Mouse (Mus musculus) forebrain, embryonic 16.5 days (tissue): ENCODE results near the gene Ddx41. TPM values are rescaled to one million over a fixed set of nuclear protein-coding genes. Genes with fewer than 3 reads are reported as not detected.

Experiments
- ATAC-seq: fragments of 200-750 bp; cut with Nextera tagmentation; 2 replicates; pipeline ENCODE4 v1.8.0; 2017; ENCODE audit warnings: mild to moderate bottlenecking, moderate library complexity
- H3K27ac ChIP-seq: fragments of 300-500 bp; sonication (generic); 2 replicates; pipeline ENCODE4 v1.5.1; 2014; ENCODE audit warnings: low read length, control low read depth
- H3K27me3 ChIP-seq: fragments of 300-500 bp; sonication (generic); replicated peaks from 2 replicates; pipeline ENCODE4 v1.6.1; 2014; ENCODE audit warnings: low read length; ENCODE audit not compliant: control insufficient read depth, insufficient read depth
- H3K36me3 ChIP-seq: fragments of 300-500 bp; sonication (generic); 2 replicates; pipeline ENCODE4 v1.6.1; 2014; ENCODE audit not compliant: control insufficient read depth, insufficient read depth
- H3K4me1 ChIP-seq: fragments of 300-500 bp; sonication (generic); replicated peaks from 2 replicates; pipeline ENCODE4 v1.6.1; 2014; ENCODE audit warnings: low read length; ENCODE audit not compliant: control insufficient read depth, insufficient read depth
- H3K4me2 ChIP-seq: fragments of 300-500 bp; sonication (generic); 2 replicates; pipeline ENCODE4 v1.6.1; 2014; ENCODE audit warnings: mild to moderate bottlenecking, low read length, control low read depth
- H3K4me3 ChIP-seq: fragments of 300-500 bp; sonication (generic); replicated peaks from 2 replicates; pipeline ENCODE4 v1.5.1; 2014; ENCODE audit warnings: mild to moderate bottlenecking, low read length, control low read depth
- H3K9ac ChIP-seq: fragments of 300-500 bp; sonication (generic); replicated peaks from 2 replicates; pipeline ENCODE4 v1.6.1; 2014; ENCODE audit warnings: low read depth, low read length, control low read depth
- H3K9me3 ChIP-seq: fragments of 300-500 bp; sonication (generic); 2 replicates; pipeline ENCODE4 v1.6.1; 2016; ENCODE audit warnings: low read length; ENCODE audit not compliant: control insufficient read depth
- WGBS: fragments of 180-500 bp; shearing (Covaris S2); extraction: QIAGEN DNeasy Blood & Tissue Kit; methylation state at CpG from one replicate; pipeline ENCODE4 v1.1.7; 2014; 5-methylcytosine and 5-hydroxymethylcytosine counted together
- microRNA-seq: library from miRNA; unstranded; fragments of <30 nt; microRNA quantifications from one replicate; pipeline ENCODE4, GENCODE M21; 2017
- polyA plus RNA-seq: library from polyadenylated mRNA; unstranded; fragments of >200 nt; fragmentation: Nextera tagmentation; extraction: Ambion mirVana; gene quantifications from 2 replicates; pipeline ENCODE4 v1.2.1, GENCODE M21; 2015

Gene Ddx41
- polyA plus RNA-seq, 1 experiment from 2014 or later, result 70.6 TPM

- Histone ChIP-seq H3K4me2 (peak overlapping the region; percentile 89), H3K9ac (peak overlapping the region; percentile 98), H3K9me3 (no peaks in the 10 kb centered on the region), H3K27ac (peak overlapping the region; percentile 97), H3K4me3 (peak overlapping the region; percentile 67), H3K4me1 (peaks cover 48% of the 10 kb centered on the region), H3K36me3 (peaks cover 3% of the 10 kb centered on the region), H3K27me3 (no peaks in the 10 kb centered on the region)
- WGBS, result under 1% methylated on average over 23 of the region's 29 CpGs
- peak; percentile 18 for ATAC-seq
These were observed 49.4 kb downstream of the Ddx41 start for GRCm38 (mm10) chr13:55486916-55487577.

- peaks cover 51% of the 10 kb centered on the region for H3K4me1 ChIP-seq
- H3K4me3 ChIP-seq, result peak overlapping the region; percentile 67
- H3K9ac ChIP-seq, result peak overlapping the region; percentile 98
- no peak for ATAC-seq
- peak overlapping the region; percentile 97 for H3K27ac ChIP-seq
- 19% methylated on average over 14 of the region's 14 CpGs for WGBS
- peak overlapping the region; percentile 89 for H3K4me2 ChIP-seq
- no peaks in the 10 kb centered on the region for H3K9me3 ChIP-seq
- H3K27me3 ChIP-seq, result no peaks in the 10 kb centered on the region
- H3K36me3 ChIP-seq, result peaks cover 12% of the 10 kb centered on the region
These were observed 50.2 kb downstream of the Ddx41 start for GRCm38 (mm10) chr13:55486029-55486794.

DNA sequence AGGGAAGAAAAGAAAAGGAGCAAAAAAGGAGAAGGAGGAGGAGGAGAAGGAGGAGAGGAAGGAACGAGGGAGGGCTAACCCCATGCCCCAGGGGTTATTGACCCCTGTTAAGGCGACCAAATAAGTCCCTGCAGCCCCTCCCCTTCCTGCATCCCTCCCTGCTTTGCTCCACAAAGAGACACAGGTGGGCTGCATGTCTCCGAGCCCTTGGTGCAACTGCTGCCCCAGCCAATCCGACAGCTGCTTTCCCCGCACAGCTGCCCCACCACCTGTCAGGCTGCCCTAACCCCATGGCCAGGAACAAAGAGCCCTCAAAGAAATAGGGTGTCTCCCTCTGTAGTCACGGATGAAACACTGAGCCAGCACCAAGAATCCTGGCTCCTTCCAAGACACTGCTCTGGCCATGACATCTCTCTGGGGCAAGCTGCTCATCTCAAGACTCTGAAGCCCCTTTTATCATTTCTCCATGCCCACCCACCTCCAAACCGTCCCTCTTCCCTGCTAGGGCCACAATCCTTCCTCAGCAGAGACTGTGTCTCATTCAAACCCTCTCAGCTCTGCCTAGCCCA lies 51.9 kb downstream of the Ddx41 start:
- peaks cover 27% of the 10 kb centered on the region for H3K36me3 ChIP-seq
- H3K4me3 ChIP-seq, result peak overlapping the region; percentile 67
- H3K27me3 ChIP-seq, result no peaks in the 10 kb centered on the region
- no peaks in the 10 kb centered on the region for H3K9me3 ChIP-seq
- peak overlapping the region; percentile 98 for H3K9ac ChIP-seq
- H3K4me2 ChIP-seq, result peak overlapping the region; percentile 89
- ATAC-seq, result no peak
- WGBS, result 15% methylated on average over 7 of the region's 7 CpGs
- peak overlapping the region; percentile 97 for H3K27ac ChIP-seq
- peaks cover 51% of the 10 kb centered on the region for H3K4me1 ChIP-seq

DNA sequence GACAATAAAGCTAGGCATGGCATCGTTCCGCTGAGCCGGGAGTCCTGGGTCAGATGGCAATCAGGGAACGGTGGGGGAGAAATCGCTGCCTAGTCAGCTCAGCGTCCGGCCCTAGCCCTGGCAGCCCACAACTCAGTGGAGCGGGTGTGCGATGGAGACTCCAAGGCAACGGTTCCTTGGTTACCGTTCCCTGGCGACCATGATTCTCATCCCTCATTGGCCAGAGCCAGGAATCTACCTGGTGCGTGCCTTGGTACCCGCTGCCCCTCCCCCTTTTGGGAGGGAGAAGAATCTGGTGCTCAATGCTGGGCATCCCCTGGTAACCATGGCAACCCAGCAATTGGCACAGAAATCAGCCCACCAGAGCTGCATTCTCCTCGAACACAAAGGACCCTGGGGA lies 52.9 kb downstream of the Ddx41 start:
- Histone ChIP-seq H3K9me3 (no peaks in the 10 kb centered on the region), H3K4me3 (peak overlapping the region; percentile 67), H3K27me3 (no peaks in the 10 kb centered on the region), H3K27ac (peak overlapping the region; percentile 97), H3K36me3 (peaks cover 35% of the 10 kb centered on the region), H3K4me1 (peaks cover 50% of the 10 kb centered on the region), H3K4me2 (peak overlapping the region; percentile 89), H3K9ac (peak overlapping the region; percentile 98)
- ATAC-seq, result peak; percentile 83
- 2% methylated on average over 15 of the region's 15 CpGs for WGBS

GRCm38 (mm10) chr13:55483071-55483470 lies 53.4 kb downstream of the Ddx41 start:
- H3K4me3 ChIP-seq, result peak overlapping the region; percentile 67
- H3K9me3 ChIP-seq, result no peaks in the 10 kb centered on the region
- H3K27ac ChIP-seq, result peak overlapping the region; percentile 97
- H3K36me3 ChIP-seq, result peaks cover 35% of the 10 kb centered on the region
- H3K9ac ChIP-seq, result peak overlapping the region; percentile 98
- H3K27me3 ChIP-seq, result no peaks in the 10 kb centered on the region
- no peak for ATAC-seq
- H3K4me1 ChIP-seq, result peaks cover 45% of the 10 kb centered on the region
- WGBS, result 66% methylated on average over 9 of the region's 9 CpGs
- peak overlapping the region; percentile 89 for H3K4me2 ChIP-seq

DNA sequence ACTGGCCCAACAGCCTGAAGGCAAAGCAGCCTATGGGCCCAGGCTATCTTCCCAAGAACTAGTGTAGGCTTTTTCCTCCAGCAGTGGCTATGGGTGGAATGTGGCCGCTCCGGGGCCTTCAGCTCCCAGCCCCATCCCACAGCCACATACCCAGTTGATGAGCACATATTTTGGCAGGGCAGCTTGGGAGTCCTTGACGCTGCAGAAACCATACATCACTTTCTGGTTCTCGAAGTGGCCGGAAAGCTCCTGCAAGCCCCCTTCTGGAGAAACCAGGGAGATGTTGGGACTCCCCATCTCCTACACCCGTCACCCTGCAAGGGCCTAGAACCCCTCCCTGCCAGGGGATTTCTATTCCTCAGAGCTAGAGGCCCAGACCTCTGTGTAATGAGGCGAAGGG lies 53.9 kb downstream of the Ddx41 start:
- Histone ChIP-seq H3K27me3 (no peaks in the 10 kb centered on the region), H3K4me1 (peaks cover 43% of the 10 kb centered on the region), H3K27ac (peak overlapping the region; percentile 97), H3K4me2 (peak overlapping the region; percentile 89), H3K9ac (peak overlapping the region; percentile 98; the same call in 1 of the 2 replicates), H3K36me3 (peaks cover 36% of the 10 kb centered on the region), H3K4me3 (peak overlapping the region; percentile 67; the same call in 1 of the 2 replicates), H3K9me3 (no peaks in the 10 kb centered on the region)
- ATAC-seq, result no peak
- WGBS, result 76% methylated on average over 7 of the region's 7 CpGs

Small RNA genes lying within 50 kb of the gene (microRNA-seq; reads per million reads assigned to microRNA genes)
- 2.1 reads per million, percentile 3 among the genes with 10 or more reads in this experiment for gene Mir6945

Other genes starting within 250 kb of the Ddx41 start
- 288 and 303 TPM in 2 replicates for gene Prelid1, start 216.2 kb downstream of the Ddx41 start, polyA plus RNA-seq
- gene Rab24, start 214.7 kb downstream of the Ddx41 start, polyA plus RNA-seq, result 104 and 109 TPM in 2 replicates
- gene Mxd3, start 206.8 kb downstream of the Ddx41 start, polyA plus RNA-seq, result 22.1 and 23.9 TPM in 2 replicates
- 56.3 and 59.7 TPM in 2 replicates for gene Lman2, start 173.9 kb downstream of the Ddx41 start, polyA plus RNA-seq
- 0.71 and 1.4 TPM in 2 replicates for gene Rgs14, start 166.9 kb downstream of the Ddx41 start, polyA plus RNA-seq
- 0.27 TPM in 1 of 2 replicates, not detected in the other for gene Slc34a1, start 138.5 kb downstream of the Ddx41 start, polyA plus RNA-seq
- gene Pfn3, start 121.4 kb downstream of the Ddx41 start, polyA plus RNA-seq, result 0.43 and 0.84 TPM in 2 replicates
- gene F12, start 109.9 kb downstream of the Ddx41 start, polyA plus RNA-seq, result not detected in 2 replicates
- 39.4 and 40.1 TPM in 2 replicates for gene Grk6, start 91.6 kb downstream of the Ddx41 start, polyA plus RNA-seq
- 4.1 and 4.3 TPM in 2 replicates for gene Prr7, start 72.4 kb downstream of the Ddx41 start, polyA plus RNA-seq
- gene Dbn1, start 48.5 kb downstream of the Ddx41 start, polyA plus RNA-seq, result 792 and 816 TPM in 2 replicates
- 132 and 147 TPM in 2 replicates for gene Pdlim7, start 23.0 kb downstream of the Ddx41 start, polyA plus RNA-seq
- gene Dok3, start 7.4 kb downstream of the Ddx41 start, polyA plus RNA-seq, result 3.1 and 4.6 TPM in 2 replicates
- gene Fam193b, start 34.5 kb upstream of the Ddx41 start, polyA plus RNA-seq, result 57.8 and 62.2 TPM in 2 replicates
- 96.9 and 133 TPM in 2 replicates for gene Tmed9, start 37.1 kb upstream of the Ddx41 start, polyA plus RNA-seq
- gene B4galt7, start 63.2 kb upstream of the Ddx41 start, polyA plus RNA-seq, result 29.9 and 41.4 TPM in 2 replicates
- gene Caml, start 86.3 kb upstream of the Ddx41 start, polyA plus RNA-seq, result 96.9 and 104 TPM in 2 replicates
- 34.2 and 36.4 TPM in 2 replicates for gene Ddx46, start 98.4 kb upstream of the Ddx41 start, polyA plus RNA-seq
- gene B230219D22Rik, start 156.5 kb upstream of the Ddx41 start, polyA plus RNA-seq, result 74.6 and 74.9 TPM in 2 replicates
- 121 and 125 TPM in 2 replicates for gene Txndc15, start 178.0 kb upstream of the Ddx41 start, polyA plus RNA-seq
- 15.3 and 16.3 TPM in 2 replicates for gene Pcbd2, start 190.7 kb upstream of the Ddx41 start, polyA plus RNA-seq
- not detected in 2 replicates for gene Catsper3, start 247.9 kb upstream of the Ddx41 start, polyA plus RNA-seq